Mouse (Mus musculus) embryonic fibroblast, embryonic 13.5 days (primary cell): ENCODE data around the gene Zmynd11.

Experiments used
- CTCF ChIP-seq: IDR thresholded peaks from 2 replicates; pipeline ENCODE4 v1.5.1; 2011; ENCODE audit warnings: mild to moderate bottlenecking, control low read depth, low read length, moderate library complexity, borderline replicate concordance; ENCODE audit not compliant: insufficient read depth
- POLR2A ChIP-seq: IDR thresholded peaks from 2 replicates; pipeline ENCODE4 v1.6.1; 2011; ENCODE audit warnings: low read depth, mild to moderate bottlenecking, control low read depth, low read length, moderate library complexity

GRCm38 (mm10) chr13:9783717-9784116, 18.6 kb upstream of the Zmynd11 start:
- TF ChIP-seq CTCF (no peak), POLR2A (no peak)
